Mouse (Mus musculus): ENCODE measurements around the gene Agpat4. TPM values are rescaled to one million over a fixed set of nuclear protein-coding genes. Genes with fewer than 3 reads are reported as not detected.

The Agpat4 gene
- polyA plus RNA-seq, 1 experiment from 2014 or later, result 58.2 TPM

- Histone ChIP-seq H3K4me3 (ENCODE audit: low read depth, low read length) (no peak overlapping the region), H3K27ac (ENCODE audit: low read length) (no peak overlapping the region), H3K36me3 (ENCODE audit: insufficient read depth, low read length) (peaks cover 27% of the 10 kb centered on the region), H3K9me3 (ENCODE audit: low read length) (no peaks in the 10 kb centered on the region), H3K9ac (replicated peaks; ENCODE audit: low read depth) (no peak overlapping the region), H3K4me1 (ENCODE audit: insufficient read depth, low read depth, low read length) (no peaks in the 10 kb centered on the region), H3K27me3 (replicated peaks; ENCODE audit: insufficient read depth, low read length) (no peaks in the 10 kb centered on the region), H3K4me2 (replicated peaks; ENCODE audit: low read depth, low read length) (no peak overlapping the region)
- no peak for TF ChIP-seq EP300 (IDR thresholded peaks at IDR 0.05)
- TF ChIP-seq CTCF (IDR thresholded peaks at IDR 0.05), result no peak
- DNase-seq (ENCODE audit: low spot score) (no peak), ATAC-seq (no peak)
- WGBS, result 94% methylated on average over 6 of the region's 6 CpGs
These were observed 114.2 kb downstream of the Agpat4 start for GRCm38 (mm10) chr17:12232724-12233123.

- H3K9ac ChIP-seq (replicated peaks; ENCODE audit: low read depth), result no peak overlapping the region
- H3K27me3 ChIP-seq (replicated peaks; ENCODE audit: insufficient read depth, low read length), result no peaks in the 10 kb centered on the region
- ATAC-seq (no peak), DNase-seq (ENCODE audit: low spot score) (no peak)
- H3K4me1 ChIP-seq (ENCODE audit: insufficient read depth, low read depth, low read length), result no peaks in the 10 kb centered on the region
- no peak overlapping the region for H3K4me2 ChIP-seq (replicated peaks; ENCODE audit: low read depth, low read length)
- TF ChIP-seq CTCF (IDR thresholded peaks at IDR 0.05) (no peak), EP300 (IDR thresholded peaks at IDR 0.05) (no peak)
- no peaks in the 10 kb centered on the region for H3K9me3 ChIP-seq (ENCODE audit: low read length)
- peaks cover 19% of the 10 kb centered on the region for H3K36me3 ChIP-seq (ENCODE audit: insufficient read depth, low read length)
- WGBS, result 86% methylated on average over 3 of the region's 3 CpGs
- H3K27ac ChIP-seq (ENCODE audit: low read length), result no peak overlapping the region
- H3K4me3 ChIP-seq (ENCODE audit: low read depth, low read length), result no peak overlapping the region
These were observed 122.2 kb downstream of the Agpat4 start for GRCm38 (mm10) chr17:12240701-12241100.

GRCm38 (mm10) chr17:12249783-12250504 lies 131.4 kb downstream of the Agpat4 start:
- no peaks in the 10 kb centered on the region for H3K9me3 ChIP-seq (ENCODE audit: low read length)
- no peak overlapping the region for H3K9ac ChIP-seq (replicated peaks; ENCODE audit: low read depth)
- TF ChIP-seq CTCF (IDR thresholded peaks at IDR 0.05) (peak; percentile 55), EP300 (IDR thresholded peaks at IDR 0.05) (no peak)
- no peaks in the 10 kb centered on the region for H3K27me3 ChIP-seq (replicated peaks; ENCODE audit: insufficient read depth, low read length)
- no peak overlapping the region for H3K27ac ChIP-seq (ENCODE audit: low read length)
- H3K4me3 ChIP-seq (ENCODE audit: low read depth, low read length), result no peak overlapping the region
- H3K4me1 ChIP-seq (ENCODE audit: insufficient read depth, low read depth, low read length), result no peaks in the 10 kb centered on the region
- peaks cover 42% of the 10 kb centered on the region for H3K36me3 ChIP-seq (ENCODE audit: insufficient read depth, low read length)
- no peak for DNase-seq (ENCODE audit: low spot score)
- no peak for ATAC-seq
- 93% methylated on average over 19 of the region's 19 CpGs for whole genome bisulfite sequencing
- H3K4me2 ChIP-seq (replicated peaks; ENCODE audit: low read depth, low read length), result no peak overlapping the region

GRCm38 (mm10) chr17:12250581-12250980 lies 132.1 kb downstream of the Agpat4 start:
- Histone ChIP-seq H3K4me3 (ENCODE audit: low read depth, low read length) (no peak overlapping the region), H3K4me1 (ENCODE audit: insufficient read depth, low read depth, low read length) (no peaks in the 10 kb centered on the region), H3K36me3 (ENCODE audit: insufficient read depth, low read length) (peaks cover 46% of the 10 kb centered on the region), H3K4me2 (replicated peaks; ENCODE audit: low read depth, low read length) (no peak overlapping the region), H3K27me3 (replicated peaks; ENCODE audit: insufficient read depth, low read length) (no peaks in the 10 kb centered on the region), H3K9ac (replicated peaks; ENCODE audit: low read depth) (no peak overlapping the region), H3K27ac (ENCODE audit: low read length) (no peak overlapping the region), H3K9me3 (ENCODE audit: low read length) (no peaks in the 10 kb centered on the region)
- WGBS, result 99% methylated on average over 9 of the region's 9 CpGs
- TF ChIP-seq EP300 (IDR thresholded peaks at IDR 0.05), result no peak
- TF ChIP-seq CTCF (IDR thresholded peaks at IDR 0.05), result no peak
- DNase-seq (ENCODE audit: low spot score), result no peak
- ATAC-seq, result no peak

GRCm38 (mm10) chr17:12256142-12256541 lies 137.6 kb downstream of the Agpat4 start:
- Histone ChIP-seq H3K4me3 (ENCODE audit: low read depth, low read length) (no peak overlapping the region), H3K4me2 (replicated peaks; ENCODE audit: low read depth, low read length) (no peak overlapping the region), H3K4me1 (ENCODE audit: insufficient read depth, low read depth, low read length) (no peaks in the 10 kb centered on the region), H3K9me3 (ENCODE audit: low read length) (no peaks in the 10 kb centered on the region), H3K9ac (replicated peaks; ENCODE audit: low read depth) (no peak overlapping the region), H3K27me3 (replicated peaks; ENCODE audit: insufficient read depth, low read length) (no peaks in the 10 kb centered on the region), H3K36me3 (ENCODE audit: insufficient read depth, low read length) (peaks cover 54% of the 10 kb centered on the region), H3K27ac (ENCODE audit: low read length) (no peak overlapping the region)
- WGBS, result 96% methylated on average over 11 of the region's 11 CpGs
- TF ChIP-seq CTCF (IDR thresholded peaks at IDR 0.05) (no peak), EP300 (IDR thresholded peaks at IDR 0.05) (no peak)
- no peak for DNase-seq (ENCODE audit: low spot score)
- no peak for ATAC-seq

- Histone ChIP-seq H3K4me1 (ENCODE audit: insufficient read depth, low read depth, low read length) (no peaks in the 10 kb centered on the region), H3K4me2 (replicated peaks; ENCODE audit: low read depth, low read length) (no peak overlapping the region), H3K9me3 (ENCODE audit: low read length) (no peaks in the 10 kb centered on the region), H3K36me3 (ENCODE audit: insufficient read depth, low read length) (peaks cover 37% of the 10 kb centered on the region), H3K9ac (replicated peaks; ENCODE audit: low read depth) (no peak overlapping the region), H3K4me3 (ENCODE audit: low read depth, low read length) (no peak overlapping the region), H3K27ac (ENCODE audit: low read length) (no peak overlapping the region), H3K27me3 (replicated peaks; ENCODE audit: insufficient read depth, low read length) (no peaks in the 10 kb centered on the region)
- WGBS, result 62% methylated on average over 6 of the region's 6 CpGs
- ATAC-seq (no peak), DNase-seq (ENCODE audit: low spot score) (no peak)
- TF ChIP-seq EP300 (IDR thresholded peaks at IDR 0.05), result no peak
- no peak for TF ChIP-seq CTCF (IDR thresholded peaks at IDR 0.05)
These were observed 140.0 kb downstream of the Agpat4 start for GRCm38 (mm10) chr17:12258517-12258916.

Data from lung, postnatal 0 days (tissue).